Mouse (Mus musculus) heart, adult 2 months (tissue): ENCODE data around the gene Scamp1.

Experiments used
- CTCF ChIP-seq: fragments of 200-600 bp; IDR thresholded peaks from 2 replicates; pipeline ENCODE4 v1.8.1; 2022; ENCODE audit warnings: antibody characterized with exemption, mild to moderate bottlenecking, moderate library complexity
- EP300 ChIP-seq: fragments of 200-500 bp; IDR thresholded peaks from 2 replicates; pipeline ENCODE4 v1.6.1; 2011; ENCODE audit warnings: low read depth, low read length, control low read depth; ENCODE audit not compliant: insufficient read depth
- POLR2A ChIP-seq: fragments of 200-500 bp; IDR thresholded peaks from 2 replicates; pipeline ENCODE4 v1.6.1; 2011; ENCODE audit warnings: mild to moderate bottlenecking, low read depth, low read length, control low read depth; ENCODE audit not compliant: insufficient read depth

DNA sequence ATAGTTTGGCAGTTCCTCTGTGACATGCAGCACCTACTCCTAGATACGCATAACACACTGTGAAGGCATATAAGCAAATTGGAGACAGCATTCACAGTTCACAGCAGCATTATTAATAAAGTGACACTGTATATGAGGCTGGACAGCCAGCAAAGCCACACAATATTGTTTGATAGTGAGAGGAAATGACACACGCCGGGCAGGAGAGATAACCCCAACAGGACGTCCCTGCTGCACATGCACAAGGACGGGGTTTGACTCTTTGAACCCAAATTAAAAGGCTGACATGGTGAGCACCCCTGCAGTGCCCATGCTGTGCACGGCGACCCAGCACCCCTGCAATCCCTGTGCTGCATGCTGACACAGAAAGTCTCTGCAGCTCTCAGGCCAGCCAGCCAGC is 17.5 kb downstream of the Scamp1 start:
- TF ChIP-seq EP300 (no peak), POLR2A (no peak), CTCF (no peak)
